Mouse (Mus musculus) testis, adult 2 months (tissue): ENCODE measurements around the gene Plg. TPM values are rescaled to one million over a fixed set of nuclear protein-coding genes. Genes with fewer than 3 reads are reported as not detected.

ENCODE experiments used
- H3K27ac ChIP-seq: fragments of 200-500 bp; 2 replicates; pipeline ENCODE4 v1.5.1; 2012; ENCODE audit warnings: low read depth, low read length; ENCODE audit not compliant: control insufficient read depth, insufficient read depth
- H3K27me3 ChIP-seq: fragments of 200-500 bp; 2 replicates; pipeline ENCODE4 v1.6.1; 2012; ENCODE audit warnings: mild to moderate bottlenecking, low read length, moderate library complexity; ENCODE audit not compliant: control insufficient read depth, insufficient read depth
- H3K36me3 ChIP-seq: fragments of 200-500 bp; 2 replicates; pipeline ENCODE4 v1.6.1; 2012; ENCODE audit warnings: mild to moderate bottlenecking, low read length; ENCODE audit not compliant: control insufficient read depth, insufficient read depth
- H3K4me1 ChIP-seq: fragments of 200-500 bp; 2 replicates; pipeline ENCODE4 v1.6.1; 2012; ENCODE audit warnings: low read length; ENCODE audit not compliant: control insufficient read depth, insufficient read depth
- H3K4me3 ChIP-seq: fragments of 200-500 bp; 2 replicates; pipeline ENCODE4 v1.5.1; 2012; ENCODE audit warnings: low read depth, mild to moderate bottlenecking, low read length, moderate library complexity, mixed read lengths; ENCODE audit not compliant: control insufficient read depth
- CTCF ChIP-seq: fragments of 200-500 bp; IDR thresholded peaks from 2 replicates; pipeline ENCODE4 v1.5.1; 2012; ENCODE audit warnings: low read depth, mild to moderate bottlenecking, inconsistent platforms, low read length, moderate library complexity; ENCODE audit not compliant: control insufficient read depth, insufficient read depth, insufficient replicate concordance
- POLR2A ChIP-seq: fragments of 200-500 bp; IDR thresholded peaks from 2 replicates; pipeline ENCODE4 v1.6.1; 2012; ENCODE audit warnings: low read depth, mild to moderate bottlenecking, inconsistent platforms, low read length, moderate library complexity; ENCODE audit not compliant: control insufficient read depth
- polyA plus RNA-seq: library from polyadenylated mRNA; depleted of rRNA; stranded (reverse); fragments of >200 nt; gene quantifications from 2 replicates; pipeline ENCODE4 v1.2.3, GENCODE M21; 2012

Plg gene
- polyA plus RNA-seq, 1 experiment = 0.06 TPM

DNA sequence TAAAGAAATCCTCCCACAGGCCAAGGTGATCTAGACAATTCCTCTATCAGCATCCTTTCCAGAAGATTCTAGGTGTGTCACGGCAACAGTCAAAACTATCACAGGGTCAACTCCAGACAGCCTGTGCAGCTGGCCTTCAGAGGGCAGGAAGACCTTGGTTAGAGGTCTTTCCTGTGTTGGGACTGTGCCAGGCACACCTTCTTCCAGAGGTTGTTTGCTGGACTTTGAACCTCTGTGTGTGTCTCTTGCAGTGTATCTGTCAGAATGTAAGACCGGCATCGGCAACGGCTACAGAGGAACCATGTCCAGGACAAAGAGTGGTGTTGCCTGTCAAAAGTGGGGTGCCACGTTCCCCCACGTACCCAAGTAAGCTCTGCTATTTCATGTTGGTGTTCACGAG lies 9.8 kb downstream of the Plg start:
- no peaks in the 10 kb centered on the region for H3K4me1 ChIP-seq
- H3K27me3 ChIP-seq = no peaks in the 10 kb centered on the region
- no peak overlapping the region for H3K4me3 ChIP-seq
- TF ChIP-seq POLR2A (no peak), CTCF (no peak)
- no peaks in the 10 kb centered on the region for H3K36me3 ChIP-seq
- no peak overlapping the region for H3K27ac ChIP-seq

DNA sequence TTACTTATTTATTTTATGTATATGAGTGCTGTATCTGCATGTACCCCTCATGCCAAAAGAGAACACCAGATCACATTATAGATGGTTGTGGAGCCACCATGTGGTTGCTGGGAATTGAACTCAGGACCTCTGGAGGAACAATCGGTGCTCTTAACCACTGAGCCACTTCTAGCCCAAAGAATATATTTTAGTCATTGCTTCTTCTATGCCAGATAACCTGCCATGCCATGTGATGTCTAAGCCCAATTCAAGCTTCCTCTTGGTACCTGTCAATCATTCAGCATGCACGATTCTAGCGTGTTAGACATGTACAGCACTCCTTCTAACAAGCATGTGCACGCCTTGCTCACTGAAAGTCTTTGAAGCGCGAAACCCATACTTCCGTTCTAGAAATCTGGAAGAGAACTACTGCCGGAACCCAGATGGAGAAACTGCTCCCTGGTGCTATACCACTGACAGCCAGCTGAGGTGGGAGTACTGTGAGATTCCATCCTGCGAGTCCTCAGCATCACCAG lies 17.8 kb downstream of the Plg start:
- no peaks in the 10 kb centered on the region for H3K4me1 ChIP-seq
- H3K27ac ChIP-seq = no peak overlapping the region
- H3K36me3 ChIP-seq = no peaks in the 10 kb centered on the region
- no peaks in the 10 kb centered on the region for H3K27me3 ChIP-seq
- TF ChIP-seq POLR2A (no peak), CTCF (no peak)
- no peak overlapping the region for H3K4me3 ChIP-seq

DNA sequence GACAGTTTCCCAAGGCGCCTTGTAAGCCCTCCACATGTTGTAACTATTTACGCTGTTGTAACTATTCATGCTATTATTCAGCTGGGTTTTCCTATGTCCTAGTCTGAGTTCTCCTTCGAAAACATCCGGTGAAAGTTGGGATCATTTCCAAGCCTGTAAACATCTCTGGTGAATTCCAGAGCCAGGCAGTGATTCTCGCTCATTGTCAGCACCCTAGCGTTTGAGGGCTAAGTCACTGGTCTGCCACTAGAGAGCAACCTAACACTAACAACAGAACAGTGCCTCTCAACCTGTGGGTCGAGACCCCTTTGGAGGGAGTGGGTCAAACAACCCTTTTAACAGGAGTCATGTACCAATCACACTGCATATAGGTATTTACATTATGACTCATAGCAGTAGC lies 25.0 kb downstream of the Plg start:
- no peaks in the 10 kb centered on the region for H3K27me3 ChIP-seq
- no peaks in the 10 kb centered on the region for H3K36me3 ChIP-seq
- H3K4me1 ChIP-seq = no peaks in the 10 kb centered on the region
- no peak overlapping the region for H3K27ac ChIP-seq
- H3K4me3 ChIP-seq = no peak overlapping the region
- TF ChIP-seq POLR2A (no peak), CTCF (no peak)

DNA sequence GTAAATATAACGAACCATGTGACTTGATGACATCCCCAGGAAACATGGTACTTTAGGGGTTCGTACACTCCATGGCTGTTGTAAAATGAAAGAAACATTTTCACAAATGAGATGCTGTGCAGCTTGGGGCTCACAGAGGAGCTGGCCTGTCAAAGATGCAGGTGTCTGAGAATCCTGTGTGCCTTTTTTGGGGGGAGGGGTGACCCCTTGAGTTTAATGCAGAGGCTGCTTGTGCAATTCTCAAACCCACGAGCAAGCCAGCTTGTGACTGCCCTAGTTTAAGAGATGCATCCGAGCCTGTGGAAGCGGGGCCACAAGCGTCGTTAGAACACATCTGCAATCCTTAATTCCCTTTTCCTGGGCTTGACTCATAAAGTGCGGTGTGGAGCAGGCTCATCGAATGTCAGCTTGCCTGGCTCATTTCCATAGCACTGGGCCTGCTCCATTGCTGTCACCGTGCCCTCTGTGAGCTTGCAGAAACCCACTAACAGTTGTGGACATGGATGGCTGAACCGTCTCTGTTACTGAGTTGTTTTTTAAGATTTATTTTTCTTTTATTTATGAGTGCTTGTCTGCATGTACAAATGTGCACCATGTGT lies 31.0 kb downstream of the Plg start:
- Histone ChIP-seq H3K36me3 (no peaks in the 10 kb centered on the region), H3K27ac (no peak overlapping the region), H3K4me1 (no peaks in the 10 kb centered on the region), H3K27me3 (no peaks in the 10 kb centered on the region), H3K4me3 (no peak overlapping the region)
- TF ChIP-seq POLR2A (no peak), CTCF (no peak)

DNA sequence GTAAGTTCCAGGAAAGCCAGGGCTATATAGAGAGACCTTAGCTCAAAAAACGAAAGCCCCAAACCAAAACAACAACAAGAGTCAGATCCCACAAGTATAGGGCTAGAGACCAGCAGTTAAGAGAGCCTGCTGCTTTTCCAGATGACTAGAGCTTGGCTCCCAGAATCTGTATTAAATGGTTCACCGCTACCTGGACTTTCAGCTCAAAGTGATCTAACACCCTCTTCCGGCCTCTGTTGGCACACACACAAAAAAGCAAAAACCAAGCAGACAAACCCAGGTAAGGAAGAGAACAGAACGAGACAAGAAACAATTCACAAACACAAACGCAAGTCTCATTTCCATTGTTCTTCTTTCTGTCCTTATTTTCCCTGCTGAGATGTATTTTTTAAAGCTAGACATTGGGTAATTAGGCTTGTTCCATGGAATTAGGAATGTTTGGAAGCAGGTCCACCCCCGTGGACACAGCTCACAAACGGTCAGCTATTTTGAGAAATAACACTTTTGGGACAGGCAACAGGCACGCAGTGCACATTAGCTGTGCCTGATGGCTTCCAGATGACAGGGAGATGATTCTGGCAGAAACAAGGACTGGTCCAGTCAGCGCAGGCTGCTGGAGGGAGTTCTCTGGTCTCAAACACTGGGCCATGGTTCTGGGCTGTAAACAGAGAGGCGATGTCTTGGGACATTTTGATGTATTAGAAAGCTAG lies 33.9 kb downstream of the Plg start:
- TF ChIP-seq POLR2A (no peak), CTCF (no peak)
- H3K4me3 ChIP-seq = no peak overlapping the region
- H3K27me3 ChIP-seq = no peaks in the 10 kb centered on the region
- no peak overlapping the region; the same call in 1 of the 2 replicates for H3K27ac ChIP-seq
- H3K4me1 ChIP-seq = no peaks in the 10 kb centered on the region; the same call in 1 of the 2 replicates
- no peaks in the 10 kb centered on the region for H3K36me3 ChIP-seq

DNA sequence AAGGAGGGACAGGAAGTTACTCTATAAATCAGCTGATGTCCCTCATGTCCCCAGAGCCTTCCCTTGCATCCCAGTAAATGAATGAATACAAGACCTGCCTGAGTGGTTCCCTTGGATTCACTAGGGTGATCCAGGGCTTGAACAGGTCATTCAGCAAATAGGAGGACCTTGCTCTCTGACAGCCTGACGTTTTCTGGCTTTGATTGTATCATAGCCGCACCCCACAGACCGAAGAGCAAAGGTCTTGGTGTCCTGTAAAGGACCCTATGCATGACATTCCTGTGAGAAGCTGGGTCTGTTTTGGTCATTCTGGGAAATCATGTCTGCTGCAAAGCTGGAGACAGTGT lies 34.5 kb downstream of the Plg start:
- Histone ChIP-seq H3K27me3 (no peaks in the 10 kb centered on the region), H3K4me3 (no peak overlapping the region), H3K36me3 (no peaks in the 10 kb centered on the region), H3K27ac (no peak overlapping the region; the same call in 1 of the 2 replicates), H3K4me1 (no peaks in the 10 kb centered on the region; the same call in 1 of the 2 replicates)
- no peak for TF ChIP-seq POLR2A
- TF ChIP-seq CTCF = no peak

DNA sequence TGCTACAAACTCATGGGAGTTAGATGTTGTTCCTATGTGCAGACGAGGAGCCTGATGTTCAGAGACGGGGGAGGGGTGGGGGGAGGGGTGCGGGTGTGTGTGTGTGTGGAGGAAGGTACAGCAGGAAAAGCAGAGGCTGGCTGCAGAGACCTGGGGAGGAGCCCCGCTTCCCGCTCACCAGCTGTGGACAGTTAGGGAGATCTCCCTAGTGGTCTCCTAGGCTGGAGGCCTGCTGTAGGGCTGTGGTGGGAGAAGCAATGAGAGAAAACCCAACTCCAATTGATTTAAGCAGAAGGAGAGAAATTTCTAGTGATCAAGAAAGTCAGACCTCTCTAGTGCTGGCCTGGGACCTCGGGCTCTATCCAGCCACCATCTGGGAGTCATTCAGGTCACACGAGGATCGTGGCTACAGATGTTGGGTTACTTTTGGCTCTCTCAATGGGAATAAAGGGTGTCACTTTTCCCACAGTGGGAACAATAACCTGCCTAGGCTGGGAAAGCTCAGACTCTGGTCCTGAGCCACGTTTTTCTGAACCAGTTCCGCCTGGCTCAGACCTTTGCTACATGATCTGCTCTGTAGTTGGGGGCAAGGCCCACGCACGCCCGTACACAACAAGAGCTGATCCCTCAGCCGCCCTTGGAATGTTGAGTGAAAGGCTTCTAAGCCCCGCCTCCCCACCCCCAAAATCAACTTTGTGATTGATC lies 36.8 kb downstream of the Plg start:
- no peaks in the 10 kb centered on the region for H3K27me3 ChIP-seq
- no peak overlapping the region for H3K4me3 ChIP-seq
- no peak overlapping the region for H3K27ac ChIP-seq
- TF ChIP-seq CTCF = no peak
- no peak for TF ChIP-seq POLR2A
- H3K4me1 ChIP-seq = no peaks in the 10 kb centered on the region; the same call in 1 of the 2 replicates
- H3K36me3 ChIP-seq = no peaks in the 10 kb centered on the region
